Mouse (Mus musculus): ENCODE results near the gene Fam234b. TPM values are rescaled to one million over a fixed set of nuclear protein-coding genes. Genes with fewer than 3 reads are reported as not detected.

The Fam234b gene
- polyA plus RNA-seq, 1 experiment = 22.5 TPM

- no peaks in the 10 kb centered on the region for H3K36me3 ChIP-seq (ENCODE audit: control insufficient read depth, insufficient read depth, low read length)
- H3K27me3 ChIP-seq (ENCODE audit: control insufficient read depth, insufficient read depth, low read length) = no peaks in the 10 kb centered on the region
- H3K27ac ChIP-seq (ENCODE audit: insufficient read depth, low read depth, low read length) = no peak overlapping the region
- WGBS = 82% methylated on average over 5 of the region's 5 CpGs
- no peak overlapping the region for H3K4me3 ChIP-seq (ENCODE audit: low read depth, low read length)
- TF ChIP-seq POLR2A (IDR thresholded peaks at IDR 0.05; ENCODE audit: low read depth, low read length) (no peak), CTCF (IDR thresholded peaks at IDR 0.05; ENCODE audit: extremely low read depth, insufficient read length, insufficient replicate concordance, low read depth, low read length) (no peak)
- peaks cover 5% of the 10 kb centered on the region for H3K4me1 ChIP-seq (ENCODE audit: control insufficient read depth, insufficient read depth, insufficient read length, low read length)
Observed at GRCm38 (mm10) chr6:135166712-135167111, 31.1 kb upstream of the Fam234b start.

GRCm38 (mm10) chr6:135167380-135168311 is 30.1 kb upstream of the Fam234b start:
- TF ChIP-seq CTCF (IDR thresholded peaks at IDR 0.05; ENCODE audit: extremely low read depth, insufficient read length, insufficient replicate concordance, low read depth, low read length) = no peak
- no peak for TF ChIP-seq POLR2A (IDR thresholded peaks at IDR 0.05; ENCODE audit: low read depth, low read length)
- peak overlapping the region; percentile 18; the same call in 1 of the 2 replicates for H3K27ac ChIP-seq (ENCODE audit: insufficient read depth, low read depth, low read length)
- peak overlapping the region; percentile 77 for H3K4me3 ChIP-seq (ENCODE audit: low read depth, low read length)
- H3K36me3 ChIP-seq (ENCODE audit: control insufficient read depth, insufficient read depth, low read length) = no peaks in the 10 kb centered on the region
- peaks cover 5% of the 10 kb centered on the region for H3K4me1 ChIP-seq (ENCODE audit: control insufficient read depth, insufficient read depth, insufficient read length, low read length)
- 9% methylated on average over 46 of the region's 46 CpGs for WGBS
- no peaks in the 10 kb centered on the region for H3K27me3 ChIP-seq (ENCODE audit: control insufficient read depth, insufficient read depth, low read length)

GRCm38 (mm10) chr6:135168471-135168870 is 29.3 kb upstream of the Fam234b start:
- no peaks in the 10 kb centered on the region for H3K36me3 ChIP-seq (ENCODE audit: control insufficient read depth, insufficient read depth, low read length)
- 81% methylated on average over 6 of the region's 6 CpGs for WGBS
- H3K27me3 ChIP-seq (ENCODE audit: control insufficient read depth, insufficient read depth, low read length) = no peaks in the 10 kb centered on the region
- no peak overlapping the region for H3K27ac ChIP-seq (ENCODE audit: insufficient read depth, low read depth, low read length)
- TF ChIP-seq CTCF (IDR thresholded peaks at IDR 0.05; ENCODE audit: extremely low read depth, insufficient read length, insufficient replicate concordance, low read depth, low read length) = no peak
- TF ChIP-seq POLR2A (IDR thresholded peaks at IDR 0.05; ENCODE audit: low read depth, low read length) = no peak
- peak overlapping the region; percentile 77 for H3K4me3 ChIP-seq (ENCODE audit: low read depth, low read length)
- H3K4me1 ChIP-seq (ENCODE audit: control insufficient read depth, insufficient read depth, insufficient read length, low read length) = peaks cover 5% of the 10 kb centered on the region

GRCm38 (mm10) chr6:135169246-135169645 is 28.5 kb upstream of the Fam234b start:
- no peak overlapping the region for H3K4me3 ChIP-seq (ENCODE audit: low read depth, low read length)
- TF ChIP-seq CTCF (IDR thresholded peaks at IDR 0.05; ENCODE audit: extremely low read depth, insufficient read length, insufficient replicate concordance, low read depth, low read length) (no peak), POLR2A (IDR thresholded peaks at IDR 0.05; ENCODE audit: low read depth, low read length) (no peak)
- H3K27ac ChIP-seq (ENCODE audit: insufficient read depth, low read depth, low read length) = no peak overlapping the region
- WGBS = 73% methylated on average over 3 of the region's 3 CpGs
- no peaks in the 10 kb centered on the region for H3K36me3 ChIP-seq (ENCODE audit: control insufficient read depth, insufficient read depth, low read length)
- H3K4me1 ChIP-seq (ENCODE audit: control insufficient read depth, insufficient read depth, insufficient read length, low read length) = peaks cover 5% of the 10 kb centered on the region
- H3K27me3 ChIP-seq (ENCODE audit: control insufficient read depth, insufficient read depth, low read length) = no peaks in the 10 kb centered on the region

GRCm38 (mm10) chr6:135171736-135172135 is 26.0 kb upstream of the Fam234b start:
- H3K4me3 ChIP-seq (ENCODE audit: low read depth, low read length) = no peak overlapping the region
- H3K27me3 ChIP-seq (ENCODE audit: control insufficient read depth, insufficient read depth, low read length) = no peaks in the 10 kb centered on the region
- WGBS = 92% methylated on average over 14 of the region's 14 CpGs
- no peaks in the 10 kb centered on the region for H3K36me3 ChIP-seq (ENCODE audit: control insufficient read depth, insufficient read depth, low read length)
- no peak overlapping the region for H3K27ac ChIP-seq (ENCODE audit: insufficient read depth, low read depth, low read length)
- peaks cover 5% of the 10 kb centered on the region for H3K4me1 ChIP-seq (ENCODE audit: control insufficient read depth, insufficient read depth, insufficient read length, low read length)
- TF ChIP-seq CTCF (IDR thresholded peaks at IDR 0.05; ENCODE audit: extremely low read depth, insufficient read length, insufficient replicate concordance, low read depth, low read length) = no peak
- no peak for TF ChIP-seq POLR2A (IDR thresholded peaks at IDR 0.05; ENCODE audit: low read depth, low read length)

GRCm38 (mm10) chr6:135175014-135175413 is 22.8 kb upstream of the Fam234b start:
- Histone ChIP-seq H3K36me3 (ENCODE audit: control insufficient read depth, insufficient read depth, low read length) (no peaks in the 10 kb centered on the region), H3K4me3 (ENCODE audit: low read depth, low read length) (no peak overlapping the region), H3K27ac (ENCODE audit: insufficient read depth, low read depth, low read length) (no peak overlapping the region), H3K27me3 (ENCODE audit: control insufficient read depth, insufficient read depth, low read length) (no peaks in the 10 kb centered on the region), H3K4me1 (ENCODE audit: control insufficient read depth, insufficient read depth, insufficient read length, low read length) (no peaks in the 10 kb centered on the region)
- TF ChIP-seq CTCF (IDR thresholded peaks at IDR 0.05; ENCODE audit: extremely low read depth, insufficient read length, insufficient replicate concordance, low read depth, low read length) (no peak), POLR2A (IDR thresholded peaks at IDR 0.05; ENCODE audit: low read depth, low read length) (no peak)
- 94% methylated on average over 1 of the region's 1 CpGs for WGBS

- no peak for TF ChIP-seq CTCF (IDR thresholded peaks at IDR 0.05; ENCODE audit: extremely low read depth, insufficient read length, insufficient replicate concordance, low read depth, low read length)
Observed at GRCm38 (mm10) chr6:135177271-135177670, 20.5 kb upstream of the Fam234b start.

More at GRCm38 (mm10) chr6:135177271-135177670, 20.5 kb upstream of the Fam234b start:
- Histone ChIP-seq H3K27ac (ENCODE audit: insufficient read depth, low read depth, low read length) (no peak overlapping the region), H3K36me3 (ENCODE audit: control insufficient read depth, insufficient read depth, low read length) (no peaks in the 10 kb centered on the region), H3K27me3 (ENCODE audit: control insufficient read depth, insufficient read depth, low read length) (no peaks in the 10 kb centered on the region), H3K4me3 (ENCODE audit: low read depth, low read length) (no peak overlapping the region), H3K4me1 (ENCODE audit: control insufficient read depth, insufficient read depth, insufficient read length, low read length) (no peaks in the 10 kb centered on the region)

Data from small intestine, adult 2 months (tissue).